Mouse (Mus musculus) MN1 (cell line): Measurements from ENCODE around the gene Col4a3.

Experiments used
- DNase-seq: peaks from one replicate; pipeline ENCODE4 v3.0.0-alpha.2; 2016; ENCODE audit warnings: low spot score

Col4a3 gene

GRCm38 (mm10) chr1:82771022-82771586 is 184.4 kb downstream of the Col4a3 start, which contains the start of gene Gm47791:
Gm47791 (minus strand) TSS chr1:82771243.
- DNase-seq: no peak
